Mouse (Mus musculus): ENCODE data around the gene Mllt3.

The Mllt3 gene

GRCm38 (mm10) chr4:87819182-87819581, 214.0 kb downstream of the Mllt3 start:
- DNase-seq = no peak

GRCm38 (mm10) chr4:87818276-87818675, 214.9 kb downstream of the Mllt3 start:
- DNase-seq = no peak

GRCm38 (mm10) chr4:87815465-87816108, 217.6 kb downstream of the Mllt3 start:
- DNase-seq = no peak

GRCm38 (mm10) chr4:87811899-87812298, 221.3 kb downstream of the Mllt3 start:
- DNase-seq = no peak

GRCm38 (mm10) chr4:87806196-87806987, 226.8 kb downstream of the Mllt3 start:
- no peak for DNase-seq

GRCm38 (mm10) chr4:87804576-87804975, 228.6 kb downstream of the Mllt3 start:
- no peak for DNase-seq

GRCm38 (mm10) chr4:87803313-87803712, 229.9 kb downstream of the Mllt3 start:
- no peak for DNase-seq

- DNase-seq = no peak
Observed at GRCm38 (mm10) chr4:87802140-87802539, 231.0 kb downstream of the Mllt3 start.

GRCm38 (mm10) chr4:87801332-87801731, 231.8 kb downstream of the Mllt3 start:
- no peak for DNase-seq

GRCm38 (mm10) chr4:87800276-87800675, 232.9 kb downstream of the Mllt3 start:
- no peak for DNase-seq

- DNase-seq = no peak
Observed at GRCm38 (mm10) chr4:87799418-87799817, 233.7 kb downstream of the Mllt3 start.

GRCm38 (mm10) chr4:87795261-87795660, 237.9 kb downstream of the Mllt3 start:
- DNase-seq = no peak

- no peak for DNase-seq
Observed at GRCm38 (mm10) chr4:87794216-87794615, 238.9 kb downstream of the Mllt3 start.

GRCm38 (mm10) chr4:87792511-87792910, 240.7 kb downstream of the Mllt3 start:
- no peak for DNase-seq

- no peak for DNase-seq
Observed at GRCm38 (mm10) chr4:87789446-87789845, 243.7 kb downstream of the Mllt3 start.

GRCm38 (mm10) chr4:87788691-87789090, 244.5 kb downstream of the Mllt3 start:
- DNase-seq = peak; percentile 44 to 51

GRCm38 (mm10) chr4:87785132-87786074, 247.8 kb downstream of the Mllt3 start:
- no peak for DNase-seq

GRCm38 (mm10) chr4:87783809-87784208, 249.4 kb downstream of the Mllt3 start:
- DNase-seq = no peak

- DNase-seq = no peak
Observed at GRCm38 (mm10) chr4:87781971-87782370, 251.2 kb downstream of the Mllt3 start.

GRCm38 (mm10) chr4:87775721-87776120, 257.4 kb downstream of the Mllt3 start:
- DNase-seq = no peak

- no peak for DNase-seq
Observed at GRCm38 (mm10) chr4:87774515-87774914, 258.6 kb downstream of the Mllt3 start.

GRCm38 (mm10) chr4:87767711-87768561, 265.2 kb downstream of the Mllt3 start:
- DNase-seq = no peak

Measured in thymus, postnatal 36 days (tissue).